Mouse (Mus musculus) heart, postnatal 10 days (tissue): ENCODE data around the gene Slc26a9. TPM values are rescaled to one million over a fixed set of nuclear protein-coding genes. Genes with fewer than 3 reads are reported as not detected.

Experiments
- DNase-seq, 2 experiments: peaks; one replicate each; pipeline ENCODE4 v3.0.0; 2021
- intact Hi-C: fragments of 180-260 bp; cut with DNase I; formaldehyde crosslinking; loops from one replicate; pipeline ENCODE4 v1.15.1; 2025
- total RNA-seq, 2 experiments: library from RNA; stranded (reverse); gene quantifications; 2 replicates each; pipeline ENCODE4 v1.2.3; 2021

The Slc26a9 gene
- not detected for total RNA-seq

DNA sequence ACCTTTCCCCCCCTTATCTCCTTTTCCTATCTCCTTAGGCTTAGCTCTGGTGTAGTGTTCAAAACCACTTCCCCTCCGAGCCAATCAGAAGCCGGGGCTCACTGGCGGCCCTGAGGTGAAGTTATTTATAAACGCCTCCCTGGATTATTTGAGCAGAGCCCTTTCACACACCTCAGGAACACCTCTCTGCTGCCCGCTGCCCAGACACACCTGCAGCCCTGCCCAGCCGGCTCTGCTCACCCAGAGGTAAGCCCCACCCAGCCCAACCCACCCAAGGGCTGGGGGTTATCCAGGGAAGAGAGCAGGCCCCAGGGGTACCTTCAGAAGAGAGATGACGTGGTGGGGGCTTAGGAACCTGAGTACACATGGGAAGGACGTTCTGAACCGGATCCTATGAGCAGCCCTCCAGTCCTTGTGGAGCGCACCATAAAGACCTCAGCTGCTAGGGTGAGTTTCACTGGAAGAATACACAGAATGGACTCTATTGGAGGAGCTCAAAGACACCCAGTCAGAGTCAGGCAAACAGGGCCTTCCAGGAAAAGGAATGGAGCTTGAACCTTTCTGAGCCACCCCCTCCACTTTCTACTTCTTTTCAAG is at the start of gene Slc26a9:
Gene Slc26a9 (plus strand): TSS at position 155 of the 597 bp plus-strand sequence.
- intact Hi-C loops: no loop called here
- no peak for DNase-seq

DNA sequence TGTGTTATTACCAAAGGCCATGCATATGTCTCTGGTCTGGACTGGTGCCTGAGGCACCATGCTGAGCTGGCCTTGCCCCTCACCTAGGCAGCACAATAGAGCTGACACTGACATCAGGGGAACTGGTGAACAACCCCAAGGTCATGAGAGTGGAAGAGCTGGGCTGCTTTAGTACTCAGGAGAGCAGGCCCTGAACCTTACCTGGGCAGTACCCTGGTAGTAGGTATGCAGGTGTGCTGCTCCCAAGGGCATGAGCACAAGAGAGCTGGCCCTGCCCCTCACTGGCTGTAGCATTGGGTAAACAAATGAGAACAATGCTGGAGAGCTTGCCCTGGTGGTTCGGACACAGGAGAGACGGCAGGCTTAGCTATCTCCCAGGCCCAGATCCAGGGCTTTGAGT is 48.5 kb upstream of the Slc26a9 start:
- intact Hi-C loops: no loop called here
- no peak for DNase-seq

DNA sequence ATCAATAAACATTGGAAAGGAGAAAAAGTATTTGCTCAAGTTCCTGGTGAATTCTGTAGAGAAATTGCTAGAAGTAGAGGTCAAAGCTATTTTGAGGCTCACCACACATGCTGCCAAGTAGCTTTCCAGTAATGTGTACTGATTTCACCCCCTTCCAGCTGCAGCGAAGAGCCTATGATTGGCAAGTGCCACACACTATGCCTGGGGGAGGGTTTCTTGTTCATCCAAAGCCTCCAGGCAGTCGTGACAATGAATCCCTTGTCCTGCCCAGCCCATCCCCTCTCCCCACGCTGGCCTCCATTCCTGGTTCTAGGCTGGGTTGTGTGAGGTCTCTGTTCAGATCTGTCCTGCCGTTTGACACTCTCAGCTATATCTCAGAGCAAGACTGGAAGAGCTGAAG is 47.5 kb upstream of the Slc26a9 start:
- peak; percentile 48 to 58 for DNase-seq
- intact Hi-C loops: no loop called here

GRCm38 (mm10) chr1:131698770-131699169 is 45.1 kb upstream of the Slc26a9 start:
- DNase-seq: no peak
- intact Hi-C loops: no loop called here

GRCm38 (mm10) chr1:131699642-131700041 is 44.2 kb upstream of the Slc26a9 start:
- intact Hi-C loops: no loop called here
- no peak for DNase-seq

DNA sequence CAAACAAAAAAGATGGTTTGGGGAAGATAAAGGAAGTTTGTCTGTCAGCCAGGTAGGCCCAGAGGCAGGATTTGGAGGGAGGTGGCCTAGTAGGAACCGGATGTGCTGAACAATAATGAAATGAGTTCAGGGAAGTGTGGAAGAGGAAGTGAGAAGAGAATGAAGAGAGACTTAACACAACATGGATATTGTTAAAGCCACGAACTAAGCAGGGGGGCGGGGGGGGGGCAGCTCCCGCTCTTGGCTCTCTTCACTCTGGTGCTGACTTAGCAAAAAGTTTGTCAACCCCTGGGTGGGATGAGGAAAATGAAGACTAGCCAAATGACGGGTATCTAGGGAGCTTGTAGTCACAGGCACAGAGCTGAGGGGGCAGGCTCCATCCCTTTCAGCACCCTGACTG is 43.4 kb upstream of the Slc26a9 start:
- intact Hi-C loops: no loop called here
- DNase-seq: no peak

- intact Hi-C loops: no loop called here
- no peak for DNase-seq
Observed at GRCm38 (mm10) chr1:131701391-131701790, 42.4 kb upstream of the Slc26a9 start.

- DNase-seq: no peak
- intact Hi-C loops: no loop called here
Observed at GRCm38 (mm10) chr1:131702094-131702766, 41.6 kb upstream of the Slc26a9 start.

DNA sequence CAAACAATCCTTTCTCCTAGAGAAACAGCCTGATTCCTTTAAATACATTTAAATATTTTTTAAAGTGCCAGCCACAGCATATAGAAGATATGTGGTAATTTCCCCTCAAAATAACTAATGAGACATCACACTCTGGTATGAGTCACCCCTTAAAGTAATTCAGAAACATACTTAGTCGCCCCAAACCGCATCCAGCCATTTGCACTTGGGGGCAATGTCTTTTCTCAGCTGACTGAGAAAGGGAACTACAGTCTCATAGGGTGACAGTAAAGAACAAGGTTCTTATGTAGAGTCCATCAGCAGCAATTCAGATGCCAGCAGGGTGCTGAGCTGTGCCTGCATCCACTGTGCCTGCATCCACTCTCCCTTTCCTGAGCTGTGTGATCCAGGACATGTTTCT is 40.3 kb upstream of the Slc26a9 start:
- intact Hi-C loops: no loop called here
- DNase-seq: no peak

GRCm38 (mm10) chr1:131708338-131708737 is 35.5 kb upstream of the Slc26a9 start:
- DNase-seq: peak; percentile 62 to 78
- intact Hi-C loops: loop anchor here (1.0 to 5.0 kb wide), 2 partner anchors 96 to 138 kb away; no protein-coding TSS in a partner anchor

GRCm38 (mm10) chr1:131711518-131711917 is 32.3 kb upstream of the Slc26a9 start:
- intact Hi-C loops: loop anchor here (10.0 kb wide), 1 partner anchor 333 kb away; no protein-coding TSS in a partner anchor
- DNase-seq: no peak

DNA sequence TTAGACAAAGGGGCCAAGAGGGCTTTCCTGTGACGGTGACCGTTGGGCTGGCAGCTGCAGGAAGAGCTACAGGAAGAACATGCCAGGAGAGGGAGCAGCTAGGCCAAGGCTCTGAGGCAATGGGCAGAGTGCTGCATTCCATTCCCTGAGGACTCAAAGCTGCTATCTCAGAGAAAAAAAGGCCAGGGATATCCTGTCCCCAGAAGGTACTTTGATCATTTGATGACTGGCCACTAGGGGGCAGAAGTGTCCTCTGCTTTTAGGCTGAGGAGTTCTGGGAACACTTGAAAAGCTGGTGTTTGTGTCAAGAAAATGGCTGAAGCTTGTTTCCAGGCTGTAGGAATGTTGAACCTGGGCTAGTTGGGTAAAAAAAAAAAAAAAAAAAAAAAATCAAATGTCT is 31.4 kb upstream of the Slc26a9 start:
- DNase-seq: peak; percentile 90 to 93
- intact Hi-C loops: loop anchor here (1.0 to 10.0 kb wide), 3 partner anchors 53 to 332 kb away; no protein-coding TSS in a partner anchor

GRCm38 (mm10) chr1:131714388-131715337 is 29.2 kb upstream of the Slc26a9 start:
- intact Hi-C loops: loop anchor here (10.0 kb wide), 1 partner anchor 330 kb away; no protein-coding TSS in a partner anchor
- DNase-seq: peak; percentile 58 to 62

DNA sequence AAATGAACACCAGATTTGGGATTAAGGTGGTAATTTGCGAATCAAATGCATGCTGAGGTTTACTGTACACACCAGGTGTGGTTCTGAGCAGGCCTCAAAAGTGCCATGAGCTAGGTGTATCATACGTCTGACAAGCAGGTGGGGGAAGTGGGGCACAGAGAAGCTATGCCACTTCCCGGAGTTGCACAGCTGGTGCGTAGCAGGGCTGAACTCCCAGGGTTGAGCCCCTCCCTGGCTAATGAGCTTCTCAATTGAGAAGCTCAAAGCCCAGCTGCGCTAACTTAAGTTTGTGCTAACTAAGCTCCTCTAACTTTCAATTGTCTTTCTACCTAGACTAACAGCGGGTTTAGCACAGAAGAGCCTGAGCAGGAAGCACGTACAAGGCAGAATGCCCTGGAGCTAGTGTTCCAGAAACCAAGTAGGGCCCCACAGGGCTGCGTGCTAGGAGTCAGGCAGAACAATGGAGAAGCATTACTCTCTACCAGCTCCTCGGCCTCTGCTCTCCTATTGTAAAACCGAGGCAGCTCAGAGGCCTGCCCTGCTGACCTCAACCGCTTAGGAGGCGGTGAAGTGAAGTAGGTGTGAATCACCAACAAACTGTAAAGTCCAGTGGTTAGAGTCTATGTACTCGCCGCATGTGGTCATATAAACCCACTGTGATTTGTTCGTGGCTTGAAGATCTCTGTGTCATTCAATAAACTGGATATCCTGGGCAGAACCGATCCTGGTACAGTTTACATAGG is 24.7 kb upstream of the Slc26a9 start:
- intact Hi-C loops: loop anchor here (10.0 kb wide), 1 partner anchor 326 kb away; no protein-coding TSS in a partner anchor
- no peak for DNase-seq

GRCm38 (mm10) chr1:131721989-131722388 is 21.8 kb upstream of the Slc26a9 start:
- DNase-seq: peak in 1 of 2 experiments; percentile 38
- intact Hi-C loops: no loop called here

DNA sequence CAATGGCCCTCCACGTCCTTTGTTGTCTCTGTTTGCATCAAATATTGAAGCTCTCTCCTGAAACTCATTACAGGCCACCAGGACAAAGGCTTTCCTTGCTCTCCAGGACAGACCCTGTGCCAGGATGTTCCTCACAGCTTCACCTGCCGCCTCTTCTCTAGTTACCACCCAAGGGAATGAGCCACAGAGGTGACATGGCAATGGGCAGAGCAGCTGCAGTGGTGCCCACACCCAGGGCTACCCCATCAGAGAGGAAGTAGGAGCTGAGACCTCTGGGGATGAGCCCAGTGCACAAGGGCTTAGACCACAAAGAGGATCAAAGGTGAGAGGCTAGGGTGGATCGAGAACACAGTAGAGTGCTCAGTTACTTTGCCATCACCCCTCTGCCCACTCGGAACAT is 20.3 kb upstream of the Slc26a9 start:
- intact Hi-C loops: no loop called here
- no peak for DNase-seq

DNA sequence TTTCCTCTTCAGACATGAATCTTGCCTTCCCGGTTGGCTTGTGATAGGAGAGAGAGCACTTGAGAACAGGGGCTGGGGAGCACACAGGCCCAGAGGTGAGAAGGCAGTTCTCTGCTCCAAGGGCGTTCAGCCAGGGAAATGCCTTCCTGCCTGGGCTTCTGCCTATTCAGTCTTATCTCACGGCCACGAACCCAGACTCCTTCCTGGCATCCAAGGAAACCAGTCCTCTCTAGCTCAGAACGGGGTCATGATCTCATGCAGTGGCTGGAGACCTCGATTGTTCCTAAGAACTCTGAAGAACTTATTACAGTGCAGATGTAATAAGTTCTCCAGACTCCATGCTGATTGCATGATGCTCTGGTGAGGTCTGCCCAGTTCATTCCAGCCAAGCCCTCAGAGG is 17.2 kb upstream of the Slc26a9 start:
- peak; percentile 50 to 60 for DNase-seq
- intact Hi-C loops: no loop called here

DNA sequence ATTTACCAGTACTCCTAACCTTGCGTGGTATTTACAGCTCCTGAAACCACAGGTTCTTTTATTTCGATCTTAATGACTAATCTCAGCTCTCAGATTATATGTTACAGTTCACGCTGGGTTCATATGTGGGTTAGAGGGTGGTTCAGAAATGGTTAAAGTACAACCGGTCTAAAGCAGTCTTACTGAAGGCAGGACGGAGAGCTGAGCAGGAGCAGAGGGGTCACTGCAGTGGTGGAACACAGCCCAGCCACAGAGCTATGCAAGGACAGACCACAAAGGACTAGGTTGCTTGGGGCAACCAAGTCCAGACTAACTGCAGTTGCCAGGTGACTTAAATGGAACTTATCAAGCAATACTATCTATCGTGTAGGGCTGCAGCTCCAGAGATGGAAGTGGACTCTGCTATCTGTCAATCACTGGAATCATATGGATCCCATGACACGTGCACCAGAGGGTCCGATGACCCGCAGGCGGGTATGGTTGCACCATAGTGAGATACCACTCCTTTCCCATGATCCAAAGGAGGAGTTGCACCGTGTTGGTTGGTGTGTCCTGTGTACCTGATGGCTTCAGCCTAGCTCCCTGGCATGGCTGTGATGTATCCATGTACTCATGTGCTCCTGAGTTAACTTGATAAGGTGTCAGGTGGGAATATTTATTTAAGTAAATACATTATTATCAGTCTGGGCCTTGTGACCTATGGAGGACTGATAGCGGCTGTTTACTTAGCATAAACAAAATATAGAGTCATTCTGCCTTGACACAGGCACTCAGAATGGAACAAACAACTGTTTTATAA is 13.0 kb upstream of the Slc26a9 start:
- no peak for DNase-seq
- intact Hi-C loops: no loop called here

DNA sequence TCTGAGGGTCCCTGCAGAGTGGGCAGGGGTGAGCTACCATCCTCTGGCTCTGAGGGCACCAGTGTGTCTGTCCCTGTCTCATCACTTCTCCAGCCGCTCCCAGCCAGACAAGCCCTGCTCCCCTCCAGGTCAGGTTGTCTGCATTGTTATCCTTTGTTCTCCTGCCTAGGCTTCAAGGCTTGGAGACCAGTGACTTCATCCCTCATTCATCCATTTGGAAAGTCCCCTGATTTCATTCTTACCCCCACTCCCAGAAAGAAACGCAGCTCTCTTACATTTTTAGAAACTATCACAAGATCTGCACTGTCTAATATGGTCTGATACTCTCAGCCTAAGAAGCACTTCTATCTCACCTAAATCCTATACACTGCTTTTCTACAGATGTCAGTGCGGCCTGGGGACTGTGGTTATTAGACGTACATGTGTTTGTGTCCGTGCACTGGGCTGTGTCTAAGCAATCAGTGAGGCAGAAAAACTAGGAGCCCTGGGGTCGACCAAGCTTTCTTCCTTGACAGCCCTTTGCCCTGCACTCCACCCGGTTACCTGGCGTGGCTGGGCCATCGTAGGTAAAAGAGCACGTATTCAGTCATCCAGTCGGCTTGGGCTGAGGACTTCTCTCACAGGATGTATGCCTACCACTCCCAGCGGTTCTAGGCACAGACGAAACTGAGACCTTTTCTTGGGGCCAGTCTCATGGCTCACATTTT is 10.2 kb upstream of the Slc26a9 start:
- no peak for DNase-seq
- intact Hi-C loops: no loop called here
